Mouse (Mus musculus) heart, postnatal 0 days (tissue): ENCODE results near the gene Efl1.

Experiments used
- CTCF ChIP-seq: IDR thresholded peaks from 2 replicates; pipeline ENCODE4 v1.5.1; 2016; ENCODE audit warnings: antibody characterized with exemption, control low read depth, low read depth
- EP300 ChIP-seq: IDR thresholded peaks from 2 replicates; pipeline ENCODE4 v1.6.1; 2016; ENCODE audit warnings: antibody characterized with exemption, low read depth

DNA sequence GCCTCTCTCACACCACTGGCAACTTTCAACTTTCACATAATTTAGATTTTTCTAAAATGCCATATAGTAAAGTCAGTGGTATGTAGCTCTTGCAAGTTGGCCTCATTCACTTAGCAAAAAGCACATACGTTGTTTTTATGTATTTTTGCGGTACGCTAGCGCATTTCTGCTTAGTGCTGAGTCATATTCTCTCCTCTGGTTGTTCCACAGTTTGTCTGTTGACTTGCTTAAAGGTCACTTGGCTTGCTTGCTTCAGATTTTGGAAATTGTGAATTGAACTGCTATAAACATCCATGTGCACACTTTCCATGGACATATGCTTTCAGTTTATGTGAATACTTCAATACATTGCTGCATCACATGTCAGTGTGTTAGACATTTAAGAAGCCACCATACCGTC lies 31.5 kb downstream of the Efl1 start:
- no peak for TF ChIP-seq CTCF
- no peak for TF ChIP-seq EP300
